Mouse (Mus musculus): Measurements from ENCODE around the gene Hba-a1. TPM values are rescaled to one million over a fixed set of nuclear protein-coding genes. Genes with fewer than 3 reads are reported as not detected.

Gene Hba-a1
- polyA plus RNA-seq, 1 experiment from 2014 or later = 3,406 TPM

GRCm38 (mm10) chr11:32331861-32332260 lies 48.5 kb downstream of the Hba-a1 start:
- Histone ChIP-seq H3K4me2 (replicated peaks) (no peak overlapping the region), H3K4me3 (no peak overlapping the region), H3K9me3 (no peaks in the 10 kb centered on the region), H3K27ac (replicated peaks) (no peak overlapping the region), H3K4me1 (no peaks in the 10 kb centered on the region), H3K27me3 (0 out of 2 replicates have a peak, but pooled peaks cover 3% of the 10 kb centered on the region), H3K36me3 (no peaks in the 10 kb centered on the region), H3K9ac (replicated peaks) (no peak overlapping the region)
- ATAC-seq (ENCODE audit: low FRiP score, low read depth) = no peak
- WGBS = 77% methylated on average over 5 of the region's 5 CpGs

DNA sequence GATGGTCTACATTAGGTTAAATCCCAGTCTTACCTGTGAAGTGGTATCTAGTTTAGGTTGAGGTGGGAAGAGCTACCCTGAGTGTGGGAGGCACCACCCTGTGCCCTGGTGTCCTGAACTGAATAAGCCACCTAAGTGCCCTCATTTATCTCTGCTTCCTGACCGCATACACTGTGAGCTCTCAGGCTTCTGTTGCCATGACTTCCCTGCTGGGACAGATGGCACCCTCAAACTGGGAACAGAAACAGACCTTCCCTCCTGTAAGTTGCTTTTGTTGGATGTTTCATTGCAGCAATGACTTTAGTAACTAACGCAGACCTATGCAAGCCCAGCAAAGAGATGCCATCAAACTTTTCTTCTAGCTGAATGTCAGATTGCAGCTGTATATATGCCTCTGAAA lies 49.9 kb downstream of the Hba-a1 start:
- 96% methylated on average over 2 of the region's 2 CpGs for WGBS
- Histone ChIP-seq H3K4me2 (replicated peaks) (no peak overlapping the region), H3K27ac (replicated peaks) (no peak overlapping the region), H3K9ac (replicated peaks) (no peak overlapping the region), H3K4me1 (no peaks in the 10 kb centered on the region), H3K4me3 (no peak overlapping the region), H3K27me3 (0 out of 2 replicates have a peak, but pooled peaks cover 3% of the 10 kb centered on the region), H3K36me3 (no peaks in the 10 kb centered on the region), H3K9me3 (no peaks in the 10 kb centered on the region)
- no peak for ATAC-seq (ENCODE audit: low FRiP score, low read depth)

Other genes with a start within 250 kb of the Hba-a1 start
- gene Il9r, start 83.2 kb upstream of the Hba-a1 start, polyA plus RNA-seq (2016; fragmentation: Nextera tagmentation; extraction: Ambion mirVana) = not detected in 2 replicates
- gene Snrnp25, start 78.1 kb upstream of the Hba-a1 start, polyA plus RNA-seq (2016; fragmentation: Nextera tagmentation; extraction: Ambion mirVana) = 53.3 and 66.7 TPM in 2 replicates
- 19.1 and 23.5 TPM in 2 replicates for gene Rhbdf1, start 61.2 kb upstream of the Hba-a1 start, polyA plus RNA-seq (2016; fragmentation: Nextera tagmentation; extraction: Ambion mirVana)
- gene Mpg, start 57.0 kb upstream of the Hba-a1 start, polyA plus RNA-seq (2016; fragmentation: Nextera tagmentation; extraction: Ambion mirVana) = 26.6 and 30.6 TPM in 2 replicates
- 44.7 and 47.0 TPM in 2 replicates for gene Nprl3, start 15.8 kb upstream of the Hba-a1 start, polyA plus RNA-seq (2016; fragmentation: Nextera tagmentation; extraction: Ambion mirVana)
- 1,559 and 1,723 TPM in 2 replicates for gene Hba-x, start 7.1 kb upstream of the Hba-a1 start, polyA plus RNA-seq (2016; fragmentation: Nextera tagmentation; extraction: Ambion mirVana)
- gene Hbq1b, start 3.5 kb downstream of the Hba-a1 start, polyA plus RNA-seq (2016; fragmentation: Nextera tagmentation; extraction: Ambion mirVana) = 3.4 and 4.3 TPM in 2 replicates
- 6,134 and 7,278 TPM in 2 replicates for gene Hba-a2, start 13.0 kb downstream of the Hba-a1 start, polyA plus RNA-seq (2016; fragmentation: Nextera tagmentation; extraction: Ambion mirVana)
- 0.75 and 0.92 TPM in 2 replicates for gene Hbq1a, start 16.6 kb downstream of the Hba-a1 start, polyA plus RNA-seq (2016; fragmentation: Nextera tagmentation; extraction: Ambion mirVana)
- 30.0 and 30.7 TPM in 2 replicates for gene Sh3pxd2b, start 64.3 kb downstream of the Hba-a1 start, polyA plus RNA-seq (2016; fragmentation: Nextera tagmentation; extraction: Ambion mirVana)
- 66.3 and 67.2 TPM in 2 replicates for gene Ubtd2, start 171.9 kb downstream of the Hba-a1 start, polyA plus RNA-seq (2016; fragmentation: Nextera tagmentation; extraction: Ambion mirVana)
- gene Efcab9, start 248.6 kb downstream of the Hba-a1 start, polyA plus RNA-seq (2016; fragmentation: Nextera tagmentation; extraction: Ambion mirVana) = 0.51 and 0.89 TPM in 2 replicates
- 1.8 TPM in 2 replicates for gene Stk10, start 249.8 kb downstream of the Hba-a1 start, polyA plus RNA-seq (2016; fragmentation: Nextera tagmentation; extraction: Ambion mirVana)